Mouse (Mus musculus) cerebellum, adult 11 months (tissue): Measurements from ENCODE around the gene Xlr5a.
"Not testable (repeated sequence)": the region's sequence is repeated elsewhere in the genome, so short reads cannot be mapped to it uniquely, and the experiment has no call there.

Experiments used
- DNase-seq: peaks from one replicate; pipeline ENCODE4 v3.0.0; 2022

Xlr5a gene

DNA sequence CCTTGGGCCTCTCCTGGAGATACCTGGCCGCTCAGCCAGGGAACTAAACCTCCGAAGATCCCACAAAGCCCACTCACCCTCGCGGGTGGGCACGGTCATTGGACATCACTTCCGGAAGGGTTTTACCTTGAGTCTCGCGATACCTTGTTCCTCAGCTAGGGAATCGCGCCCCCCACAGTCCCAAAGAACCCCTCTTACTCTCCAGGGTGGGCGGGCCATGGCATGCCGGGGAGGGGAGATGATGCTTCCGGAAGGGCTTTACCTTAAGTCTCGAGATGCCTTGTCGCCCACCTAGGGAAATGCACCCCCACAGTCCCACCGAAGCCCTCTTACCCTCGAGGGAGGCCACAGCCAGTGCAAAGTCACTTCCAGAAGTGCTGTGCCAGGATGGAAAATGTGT, at the start of gene Xlr5a, which contains the start of gene Xlr5c:
Xlr5a (minus strand) TSS at position 101 of the 400 bp plus-strand sequence.
Xlr5c (minus strand) TSS at position 101 of the 400 bp plus-strand sequence.
- DNase-seq = not testable (repeated sequence)

DNA sequence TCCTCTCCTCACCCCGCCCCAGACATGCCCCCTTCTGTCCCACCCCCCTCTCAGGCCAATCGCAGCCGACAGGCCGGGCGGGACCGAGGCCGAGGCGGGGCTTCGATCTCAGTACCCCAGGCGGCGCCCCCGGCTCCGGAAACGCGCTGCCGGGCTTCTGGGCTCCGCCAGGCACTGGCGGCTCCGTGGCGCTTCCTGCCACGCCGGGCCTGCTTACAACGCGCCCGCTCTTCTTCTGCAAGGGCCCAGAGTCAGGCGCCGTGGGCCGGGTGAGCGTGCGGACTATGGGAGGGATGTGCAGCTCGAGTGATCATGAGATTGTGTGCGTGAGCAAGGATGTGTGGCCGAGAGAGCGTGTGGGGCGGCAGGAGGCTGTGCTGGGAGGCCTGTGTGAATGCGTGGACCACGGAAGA, 49.7 kb upstream of the Xlr5a start, which contains the start of gene Zfp275:
Zfp275 (plus strand) TSS at position 139 of the 413 bp plus-strand sequence.
- peak; percentile 64 for DNase-seq

DNA sequence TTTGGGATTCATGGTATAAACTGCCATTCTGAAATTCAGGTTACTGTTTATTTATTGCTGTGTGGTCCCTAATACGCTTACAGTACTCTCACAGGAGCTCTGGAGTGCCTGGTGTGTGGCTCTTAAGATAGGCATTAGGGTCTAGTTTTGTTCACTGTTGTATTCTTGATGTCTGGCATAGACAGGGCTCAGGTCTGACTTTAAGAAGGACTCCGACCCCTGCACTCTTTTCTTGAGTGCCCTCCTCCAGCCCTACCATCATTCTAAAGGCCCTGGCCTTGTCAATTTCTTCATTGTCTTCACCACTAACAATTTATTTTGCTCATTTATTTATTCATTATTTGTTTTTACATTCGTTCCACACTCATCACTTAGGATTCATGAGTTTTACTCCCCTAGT, 49.3 kb upstream of the Xlr5a start:
- no peak for DNase-seq

DNA sequence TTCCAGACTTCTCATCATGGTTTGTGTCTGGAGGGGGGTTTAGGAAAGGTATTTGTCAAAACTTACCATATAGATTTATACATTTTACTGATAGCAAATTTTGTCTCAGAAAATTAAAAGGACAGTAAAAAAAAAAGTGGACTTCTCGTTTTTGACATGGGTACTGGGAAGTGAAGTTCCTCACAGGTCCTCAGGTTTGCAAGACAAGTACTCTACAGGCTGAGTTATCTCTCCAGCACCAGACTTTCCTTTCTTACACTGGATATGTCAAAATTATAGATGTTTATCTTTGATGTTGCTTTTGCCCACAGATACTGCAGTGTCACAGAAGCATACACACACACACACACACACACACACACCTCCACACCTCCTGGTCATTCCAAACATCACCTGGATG, 48.7 kb upstream of the Xlr5a start:
- no peak for DNase-seq

DNA sequence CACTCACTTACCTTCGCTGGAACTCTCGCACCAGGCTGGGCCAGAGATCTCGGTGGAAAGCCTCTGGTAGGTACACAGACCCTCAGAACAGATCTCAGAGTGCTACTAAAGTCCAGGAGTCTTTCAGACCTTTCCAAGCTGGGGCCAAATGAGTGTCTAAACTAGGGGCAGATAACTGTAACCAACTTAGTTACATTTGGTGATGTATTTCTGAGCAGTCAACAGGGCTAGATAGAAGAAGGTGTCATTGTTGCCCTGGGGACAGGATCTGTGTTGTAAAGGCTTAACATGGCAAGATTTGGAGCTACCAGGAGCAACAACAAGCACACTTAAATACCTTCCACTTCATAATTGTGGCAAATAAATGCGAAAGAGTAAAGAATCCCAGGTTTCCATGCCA, 44.0 kb upstream of the Xlr5a start, which contains the start of gene Gm45015:
Gm45015 (minus strand) TSS at position 101 of the 400 bp plus-strand sequence.
- DNase-seq = no peak

DNA sequence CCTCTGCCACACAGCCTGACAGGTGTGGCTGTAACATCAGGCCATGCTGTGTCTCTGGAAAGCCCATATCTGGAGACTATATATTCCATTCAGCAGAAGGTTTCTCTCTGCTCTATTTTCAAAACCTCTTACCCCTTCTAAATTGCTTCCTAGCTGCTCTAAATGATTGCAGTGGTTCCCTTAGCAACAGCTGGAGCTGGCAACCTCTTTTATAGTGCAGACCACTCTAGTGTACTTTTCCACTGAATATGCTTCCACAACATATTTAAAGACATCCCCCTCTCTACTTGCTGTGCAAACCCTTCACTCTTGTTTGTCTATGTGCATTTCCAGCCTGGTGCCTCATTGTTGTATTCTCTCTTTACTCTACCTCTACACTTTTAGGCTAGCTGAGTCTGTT, 40.8 kb upstream of the Xlr5a start:
- DNase-seq = no peak

DNA sequence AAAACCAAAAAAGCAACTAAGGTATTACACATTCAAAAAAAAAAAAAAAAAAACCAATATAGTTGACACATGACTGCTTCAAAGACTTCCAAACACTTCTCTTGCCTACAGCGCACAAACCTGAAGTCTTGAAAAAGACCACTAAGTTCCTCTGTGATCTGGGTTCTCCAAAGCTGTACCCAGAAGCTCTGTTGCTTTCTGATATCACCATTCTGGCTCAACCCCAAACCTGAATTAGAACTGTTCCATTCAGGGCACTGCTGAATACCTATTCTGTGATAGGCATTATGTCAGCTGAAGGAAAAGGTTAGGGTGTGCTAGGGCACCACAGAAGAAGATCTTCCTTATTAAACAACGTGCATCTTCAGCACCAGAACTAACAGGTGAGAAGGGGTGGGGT, 34.4 kb upstream of the Xlr5a start:
- no peak for DNase-seq

DNA sequence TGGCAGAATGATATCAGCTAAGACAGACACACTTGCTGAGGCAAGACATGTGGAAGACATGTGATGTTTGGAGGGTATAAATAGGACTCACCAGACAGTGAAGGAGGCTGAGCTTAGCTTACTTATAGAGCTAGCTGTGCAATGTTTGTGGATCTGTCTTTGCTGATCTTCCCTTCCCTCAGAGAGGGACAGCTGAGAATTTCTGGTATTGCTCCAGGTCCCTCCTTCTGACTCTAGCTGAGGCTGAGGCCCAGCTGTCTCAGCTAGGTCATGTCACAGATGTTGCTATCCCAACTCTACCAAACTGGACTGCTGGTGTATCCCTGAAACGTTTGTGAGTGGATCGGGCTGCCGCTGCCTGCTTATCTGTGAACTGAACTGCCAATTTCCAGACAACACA, 28.3 kb upstream of the Xlr5a start:
- DNase-seq = no peak

DNA sequence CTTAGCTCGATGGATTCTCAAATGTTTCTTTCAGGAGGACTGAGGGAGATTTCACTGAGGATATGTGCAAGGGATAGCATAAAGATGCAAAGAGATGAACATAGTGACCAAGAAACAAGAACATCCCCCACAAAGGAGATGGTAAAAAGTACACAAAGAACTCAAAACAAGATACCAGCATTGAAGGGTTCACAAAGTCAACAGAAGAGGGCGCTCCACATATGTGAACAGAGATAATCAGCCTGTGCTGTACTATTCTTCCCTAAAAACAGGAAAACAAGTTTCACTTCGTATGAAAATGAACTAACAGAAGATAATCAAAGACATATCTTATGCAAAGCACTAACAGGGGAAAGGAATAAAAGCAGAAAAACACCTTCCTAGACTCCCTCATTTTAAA, 19.7 kb upstream of the Xlr5a start:
- DNase-seq = peak; percentile 16

DNA sequence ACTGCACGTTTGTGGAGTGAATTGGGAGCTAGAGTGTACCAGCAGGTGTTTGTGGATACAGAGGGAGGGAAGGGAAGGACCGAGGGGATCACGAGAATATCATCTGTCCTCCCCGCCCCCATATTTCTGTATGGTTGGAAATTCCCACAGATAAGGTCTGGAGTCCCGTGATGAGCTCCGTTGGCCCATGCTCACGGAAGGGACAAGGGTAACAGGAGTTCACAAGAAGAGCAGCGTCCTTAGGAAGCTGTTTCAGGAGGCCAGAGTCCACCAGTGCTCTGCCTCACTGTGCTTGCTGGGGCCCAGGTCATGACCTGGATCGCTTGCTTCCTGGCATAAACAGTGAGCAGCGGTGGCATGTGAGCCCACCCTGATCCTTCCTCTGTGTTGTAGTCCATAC, 3.0 kb upstream of the Xlr5a start:
- not testable (repeated sequence) for DNase-seq

DNA sequence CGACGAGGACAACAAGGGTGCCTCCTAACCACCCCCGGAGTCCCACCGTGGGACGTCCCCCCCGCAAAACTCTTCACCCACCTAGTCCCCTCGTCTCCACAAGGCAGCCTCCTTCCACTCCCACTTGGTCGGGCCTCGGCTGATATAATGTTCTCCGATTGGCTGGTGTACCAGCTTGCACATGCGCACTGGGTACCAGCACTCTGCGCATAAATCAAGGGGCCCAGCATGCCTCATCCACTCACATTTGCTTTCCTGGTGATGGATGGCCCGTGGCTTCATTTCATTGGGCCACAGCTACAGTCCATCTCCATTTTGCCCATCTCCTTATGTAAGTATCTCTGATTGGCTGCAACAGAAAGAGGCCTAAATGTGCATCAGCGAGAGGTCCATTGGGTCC, 27.5 kb downstream of the Xlr5a start, which contains the start of gene Xlr3c:
Xlr3c (minus strand) TSS at position 121 of the 400 bp plus-strand sequence.
- DNase-seq = not testable (repeated sequence)

DNA sequence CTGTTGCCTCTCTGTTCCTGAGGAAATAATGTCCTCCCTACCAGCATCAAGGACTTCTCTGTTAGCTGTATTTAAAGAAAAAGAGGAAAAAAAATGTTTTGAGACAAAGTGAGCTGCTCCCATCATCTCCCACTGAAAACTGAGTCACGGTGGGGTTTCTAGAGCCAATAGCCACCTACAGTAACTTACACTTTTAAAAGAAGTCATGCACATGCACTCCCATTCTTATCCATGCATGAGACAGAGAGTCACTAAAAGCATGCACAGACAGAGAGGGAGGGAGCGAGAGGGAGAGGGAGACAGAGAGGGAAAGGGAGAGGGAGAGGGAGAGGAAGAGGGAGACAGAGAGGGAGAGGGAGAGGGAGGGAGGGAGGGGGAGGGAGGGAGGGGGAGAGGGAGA, 30.3 kb downstream of the Xlr5a start:
- DNase-seq = not testable (repeated sequence)

DNA sequence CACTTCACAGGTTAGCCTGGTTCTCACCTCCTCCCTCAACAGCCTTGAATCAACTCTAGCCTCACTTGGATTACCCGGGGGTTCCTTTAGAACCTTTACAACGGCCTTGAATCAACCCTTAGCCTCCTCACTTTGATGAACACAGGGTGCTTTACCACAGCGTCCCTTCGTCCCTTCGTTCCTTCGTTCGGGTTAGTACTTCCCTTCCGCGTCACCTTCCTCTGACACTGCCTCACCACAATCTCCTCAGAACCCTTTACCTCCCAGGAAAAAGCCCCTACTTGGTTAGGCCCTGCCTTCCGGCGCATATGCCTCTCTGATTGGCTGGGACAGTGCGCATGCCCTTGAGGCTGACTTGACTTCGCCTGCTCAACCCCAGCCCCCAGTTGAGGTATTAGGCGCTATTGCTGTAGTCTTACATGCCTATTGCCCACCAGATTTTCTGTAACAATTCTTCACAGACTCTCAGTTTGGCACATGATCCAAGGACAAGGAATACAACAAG, 49.9 kb downstream of the Xlr5a start, which contains the start of gene Xlr4c:
Xlr4c (minus strand) TSS at position 310 of the 505 bp plus-strand sequence.
- DNase-seq = not testable (repeated sequence)

DNA sequence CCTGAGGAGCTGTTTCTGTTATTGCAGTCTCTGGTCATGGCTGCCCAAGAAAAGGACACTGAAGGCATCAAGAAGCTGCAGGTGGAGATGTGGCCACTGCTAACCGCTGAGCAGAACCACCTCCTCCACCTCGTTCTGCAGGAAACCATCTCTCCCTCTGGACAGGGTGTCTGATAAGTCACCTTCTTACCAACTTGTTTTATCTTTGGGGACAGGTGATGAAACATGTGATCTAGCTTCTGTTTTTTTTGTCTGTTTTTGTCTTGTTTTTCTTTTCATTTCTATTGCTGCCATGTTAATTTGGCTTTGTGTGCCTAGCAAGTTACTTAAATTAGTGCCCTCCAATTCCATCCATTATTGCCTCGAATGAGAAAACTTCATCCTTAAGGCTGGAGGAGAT, 63.5 kb downstream of the Xlr5a start:
- DNase-seq = no peak

DNA sequence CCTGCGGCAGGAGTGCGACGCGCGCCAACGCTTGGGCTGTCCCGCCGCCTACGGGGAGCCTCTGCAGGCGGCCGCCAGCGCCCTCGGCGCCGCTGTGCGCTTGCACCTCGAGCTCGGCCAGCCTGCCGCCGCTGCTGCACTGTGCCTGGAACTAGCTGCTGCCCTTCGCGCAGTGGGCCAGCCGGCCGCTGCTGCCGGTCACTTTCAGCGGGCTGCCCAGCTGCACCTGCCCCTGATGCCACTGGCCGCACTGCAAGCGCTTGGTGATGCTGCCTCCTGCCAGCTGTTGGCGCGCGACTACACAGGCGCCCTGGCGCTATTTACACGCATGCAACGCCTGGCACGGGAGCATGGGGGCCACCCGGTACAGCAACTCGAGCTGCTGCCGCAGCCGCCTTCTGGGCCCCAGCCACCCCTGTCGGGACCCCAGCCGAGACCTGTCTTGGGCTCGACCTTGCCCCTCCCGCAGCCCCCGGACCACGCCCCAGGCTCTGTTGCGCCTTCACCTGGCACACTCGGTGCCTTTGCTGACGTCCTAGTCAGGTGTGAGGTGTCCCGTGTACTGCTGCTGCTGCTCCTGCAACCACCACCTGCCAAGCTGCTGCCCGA, 64.1 kb downstream of the Xlr5a start:
- peak; percentile 52 for DNase-seq

DNA sequence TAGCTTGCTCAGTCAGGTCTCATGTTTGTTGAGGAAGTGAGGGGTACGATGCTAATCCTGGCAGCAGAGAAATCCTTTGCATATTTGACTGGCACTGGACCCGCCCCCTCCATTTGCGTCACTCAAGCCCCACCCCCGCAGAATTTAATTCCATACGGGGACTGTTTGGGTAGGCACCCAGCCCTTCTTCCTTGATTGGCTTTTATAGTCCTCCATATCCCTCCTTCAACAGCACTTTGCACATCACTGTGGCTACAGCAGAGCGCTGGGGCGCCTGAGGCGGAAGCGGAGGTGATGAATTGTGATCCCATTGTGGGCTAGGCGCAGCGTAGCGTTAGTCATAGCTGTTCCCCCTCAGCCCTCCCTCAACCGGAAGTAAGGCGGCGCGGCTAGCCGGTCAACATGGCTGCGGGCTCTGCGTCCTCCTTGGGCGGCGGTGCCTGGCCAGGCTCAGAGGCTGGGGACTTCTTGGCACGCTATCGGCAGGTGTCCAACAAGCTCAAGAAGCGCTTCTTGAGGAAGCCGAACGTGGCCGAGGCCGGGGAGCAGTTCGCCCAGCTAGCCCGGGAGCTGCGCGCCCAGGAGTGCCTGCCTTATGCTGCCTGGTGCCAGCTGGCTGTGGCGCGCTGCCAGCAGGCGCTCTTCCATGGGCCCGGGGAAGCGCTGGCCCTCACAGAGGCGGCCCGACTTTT, 64.7 kb downstream of the Xlr5a start, which contains the start of gene F8a:
F8a (plus strand) TSS at position 378 of the 692 bp plus-strand sequence.
- DNase-seq = peak; percentile 70

DNA sequence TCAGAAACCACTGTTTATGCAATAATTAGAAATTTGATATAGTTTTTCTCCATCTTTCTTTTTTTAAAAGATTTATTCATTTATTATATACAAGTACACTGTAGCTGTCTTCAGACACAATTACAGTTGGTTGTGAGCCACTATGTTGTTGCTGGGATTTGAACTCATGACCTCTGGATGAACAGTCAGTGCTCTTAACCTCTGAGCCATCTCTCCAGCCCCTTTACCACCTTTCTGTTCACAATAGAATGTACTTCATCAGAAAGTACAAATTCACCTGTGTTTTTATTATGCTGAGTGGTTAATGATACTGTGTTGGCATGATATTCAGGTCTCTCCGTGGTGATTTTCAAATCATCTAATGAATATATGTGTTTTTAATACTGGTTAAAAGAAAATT, 67.4 kb downstream of the Xlr5a start:
- DNase-seq = no peak

DNA sequence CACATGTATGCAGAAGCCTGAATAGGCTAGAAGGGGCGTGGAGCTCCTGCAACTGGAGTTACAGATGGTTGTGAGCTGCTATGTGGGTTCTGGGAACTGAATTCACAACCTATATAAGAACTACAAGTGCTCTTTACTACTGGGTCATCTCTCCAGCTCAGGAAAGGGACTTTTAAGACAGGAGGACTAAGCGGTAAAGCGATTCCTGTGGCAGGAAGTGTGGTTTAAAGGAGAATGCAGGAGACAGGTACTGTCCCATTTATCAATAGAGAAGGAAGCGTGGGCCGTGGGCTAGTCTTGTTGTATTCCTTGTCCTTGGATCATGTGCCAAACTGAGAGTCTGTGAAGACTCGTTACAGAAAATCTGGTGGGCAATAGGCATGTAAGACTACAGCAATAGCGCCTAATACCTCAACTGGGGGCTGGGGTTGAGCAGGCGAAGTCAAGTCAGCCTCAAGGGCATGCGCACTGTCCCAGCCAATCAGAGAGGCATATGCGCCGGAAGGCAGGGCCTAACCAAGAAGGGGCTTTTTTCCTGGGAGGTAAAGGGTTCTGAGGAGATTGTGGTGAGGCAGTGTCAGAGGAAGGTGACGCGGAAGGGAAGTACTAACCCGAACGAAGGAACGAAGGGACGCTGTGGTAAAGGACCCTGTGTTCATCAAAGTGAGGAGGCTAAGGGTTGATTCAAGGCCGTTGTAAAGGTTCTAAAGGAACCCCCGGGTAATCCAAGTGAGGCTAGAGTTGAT, 78.8 kb downstream of the Xlr5a start, which contains the start of gene Xlr4b:
Xlr4b (plus strand) TSS at position 515 of the 746 bp plus-strand sequence.
- not testable (repeated sequence) for DNase-seq

DNA sequence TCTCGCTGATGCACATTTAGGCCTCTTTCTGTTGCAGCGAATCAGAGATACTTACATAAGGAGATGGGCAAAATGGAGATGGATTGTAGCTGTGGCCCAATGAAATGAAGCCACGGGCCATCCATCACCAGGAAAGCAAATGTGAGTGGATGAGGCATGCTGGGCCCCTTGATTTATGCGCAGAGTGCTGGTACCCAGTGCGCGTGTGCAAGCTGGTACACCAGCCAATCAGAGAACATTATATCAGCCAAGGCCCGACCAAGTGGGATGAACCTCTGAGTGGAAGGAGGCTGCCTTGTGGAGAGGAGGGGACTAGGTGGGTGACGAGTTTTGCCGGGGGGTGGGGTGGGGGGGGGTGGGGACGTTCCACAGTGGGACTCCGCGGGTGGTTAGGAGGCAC, 100.8 kb downstream of the Xlr5a start, which contains the start of gene Xlr3b:
Xlr3b (plus strand) TSS at position 274 of the 400 bp plus-strand sequence.
- peak; percentile 4 for DNase-seq

DNA sequence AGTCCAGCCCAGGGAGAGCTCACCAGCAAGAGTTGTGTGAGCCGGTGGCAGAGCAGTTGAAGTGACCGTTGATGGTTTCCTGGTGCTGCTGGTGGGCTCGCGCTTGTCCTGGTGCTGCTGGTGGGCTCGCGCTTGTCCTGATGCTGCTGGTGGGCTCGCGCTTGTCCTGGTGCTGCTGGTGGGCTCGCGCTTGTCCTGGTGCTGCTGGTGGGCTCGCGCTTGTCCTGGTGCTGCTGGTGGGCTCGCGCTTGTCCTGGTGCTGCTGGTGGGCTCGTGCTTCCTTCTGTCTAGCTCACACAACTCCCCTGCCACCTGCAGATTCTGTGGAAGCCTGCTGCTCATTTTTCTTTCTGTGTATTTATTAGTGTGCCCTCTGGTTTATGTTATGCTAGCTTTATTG, 115.9 kb downstream of the Xlr5a start, which contains the start of gene Spin2d:
Spin2d (minus strand) TSS at position 101 of the 400 bp plus-strand sequence.
- DNase-seq = not testable (repeated sequence)

DNA sequence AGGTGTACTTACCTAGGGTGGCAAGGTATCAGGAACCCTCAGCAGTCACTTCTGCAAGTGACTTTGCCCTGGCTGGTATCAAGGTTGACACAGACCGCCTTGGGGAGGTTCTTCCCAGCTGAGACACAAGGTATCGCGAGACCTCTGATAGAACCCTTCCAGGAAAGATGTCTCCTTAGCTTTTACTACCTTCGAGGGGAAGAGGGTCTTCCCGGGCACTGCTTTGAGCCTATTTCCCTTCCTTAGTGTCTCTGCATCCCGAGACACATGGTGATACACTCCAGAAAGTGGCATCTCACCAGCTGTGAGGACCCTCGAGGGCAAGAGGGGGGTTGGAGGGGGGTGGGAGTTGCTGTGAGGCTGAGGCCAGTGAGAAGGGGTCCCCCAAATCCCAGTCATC, 143.4 kb downstream of the Xlr5a start, which contains the start of gene DXBay18:
DXBay18 (minus strand) TSS at position 101 of the 400 bp plus-strand sequence.
- DNase-seq = not testable (repeated sequence)

DNA sequence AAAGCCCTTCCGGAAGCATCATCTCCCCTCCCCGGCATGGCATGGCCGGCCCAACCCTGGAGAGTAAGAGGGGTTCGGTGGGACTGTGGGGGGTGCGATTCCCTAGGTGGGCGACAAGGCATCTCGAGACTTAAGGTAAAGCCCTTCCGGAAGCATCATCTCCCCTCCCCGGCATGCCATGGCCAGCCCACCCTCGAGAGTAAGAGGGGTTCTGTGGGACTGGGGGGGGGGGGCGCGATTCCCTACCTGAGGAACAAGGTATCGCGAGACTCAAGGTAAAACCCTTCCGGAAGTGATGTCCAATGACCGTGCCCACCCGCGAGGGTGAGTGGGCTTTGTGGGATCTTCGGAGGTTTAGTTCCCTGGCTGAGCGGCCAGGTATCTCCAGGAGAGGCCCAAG, 144.3 kb downstream of the Xlr5a start, which contains the start of gene Xlr5b:
Xlr5b (plus strand) TSS at position 301 of the 400 bp plus-strand sequence.
- not testable (repeated sequence) for DNase-seq
